Mouse (Mus musculus) intestine, postnatal 0 days (tissue): Measurements from ENCODE around the gene Cept1. TPM values are rescaled to one million over a fixed set of nuclear protein-coding genes. Genes with fewer than 3 reads are reported as not detected.
"Not testable (repeated sequence)": the region's sequence is repeated elsewhere in the genome, so short reads cannot be mapped to it uniquely, and the experiment has no call there.

Experiments used
- ATAC-seq: fragments of 200-750 bp; cut with Nextera tagmentation; 2 replicates; pipeline ENCODE4 v1.8.0; 2017; ENCODE audit warnings: mild to moderate bottlenecking, moderate TSS enrichment, moderate library complexity
- H3K27ac ChIP-seq: fragments of 300-500 bp; sonication (generic); 2 replicates; pipeline ENCODE4 v1.5.1; 2014; ENCODE audit warnings: mild to moderate bottlenecking, low read depth, low read length, moderate library complexity
- H3K27me3 ChIP-seq: fragments of 300-500 bp; sonication (generic); replicated peaks from 2 replicates; pipeline ENCODE4 v1.6.1; 2014; ENCODE audit warnings: low read length, mixed read lengths; ENCODE audit not compliant: control insufficient read depth, insufficient read depth
- H3K36me3 ChIP-seq: fragments of 300-500 bp; sonication (generic); 2 replicates; pipeline ENCODE4 v1.6.1; 2014; ENCODE audit warnings: mild to moderate bottlenecking, moderate library complexity; ENCODE audit not compliant: control insufficient read depth, insufficient read depth
- H3K4me1 ChIP-seq: fragments of 300-500 bp; sonication (generic); replicated peaks from 2 replicates; pipeline ENCODE4 v1.6.1; 2014; ENCODE audit warnings: antibody characterized with exemption, low read length, mixed read lengths; ENCODE audit not compliant: control insufficient read depth, insufficient read depth
- H3K4me2 ChIP-seq: fragments of 300-500 bp; sonication (generic); replicated peaks from 2 replicates; pipeline ENCODE4 v1.6.1; 2014; ENCODE audit warnings: low read depth, mild to moderate bottlenecking, moderate library complexity
- H3K4me3 ChIP-seq: fragments of 300-500 bp; sonication (generic); 2 replicates; pipeline ENCODE4 v1.5.1; 2014; ENCODE audit warnings: low read depth, low read length
- H3K9ac ChIP-seq: fragments of 300-500 bp; sonication (generic); 2 replicates; pipeline ENCODE4 v1.6.1; 2014; ENCODE audit warnings: mild to moderate bottlenecking, low read depth, low read length
- H3K9me3 ChIP-seq: fragments of 300-500 bp; sonication (generic); 2 replicates; pipeline ENCODE4 v1.6.1; 2016; ENCODE audit warnings: mixed run types; ENCODE audit not compliant: control insufficient read depth
- CTCF ChIP-seq: sonication (generic); IDR thresholded peaks from 2 replicates; pipeline ENCODE4 v1.5.1; 2016; ENCODE audit warnings: low read depth, mild to moderate bottlenecking, control low read depth, antibody characterized with exemption, moderate library complexity
- WGBS: fragments of 180-500 bp; shearing (Covaris S2); extraction: QIAGEN DNeasy Blood & Tissue Kit; methylation state at CpG from one replicate; pipeline ENCODE4 v1.1.7; 2014; 5-methylcytosine and 5-hydroxymethylcytosine counted together
- polyA plus RNA-seq: library from polyadenylated mRNA; unstranded; fragments of >200 nt; fragmentation: Nextera tagmentation; extraction: Ambion mirVana; gene quantifications from 2 replicates; pipeline ENCODE4 v1.2.1, GENCODE M21; 2015

Cept1 gene
- polyA plus RNA-seq = 67.9 and 71.3 TPM in 2 replicates

GRCm38 (mm10) chr3:106547171-106547923 lies at the start of gene Cept1, which contains the start of gene Dram2:
TSS of gene Cept1 (minus strand) at chr3:106547802.
TSS of gene Dram2 (plus strand) at chr3:106547798.
- Histone ChIP-seq H3K36me3 (peaks cover 6% of the 10 kb centered on the region), H3K9me3 (no peaks in the 10 kb centered on the region), H3K9ac (peak within 1 kb of the TSS; percentile 93), H3K27me3 (no peaks in the 10 kb centered on the region), H3K4me2 (peak within 1 kb of the TSS; percentile 72), H3K4me3 (peak within 1 kb of the TSS; percentile 86), H3K27ac (peak within 1 kb of the TSS; percentile 98), H3K4me1 (peaks cover 7% of the 10 kb centered on the region; the same call in 1 of the 2 replicates)
- under 1% methylated on average over 62 of the region's 63 CpGs for WGBS
- peak; percentile 96 for ATAC-seq
- TF ChIP-seq CTCF = no peak; the same call in 1 of the 2 replicates

GRCm38 (mm10) chr3:106593631-106594030 lies 46.0 kb upstream of the Cept1 start:
- not testable (repeated sequence) for H3K9ac ChIP-seq, H3K4me2 ChIP-seq, H3K36me3 ChIP-seq, H3K27ac ChIP-seq, H3K27me3 ChIP-seq, ATAC-seq, H3K4me3 ChIP-seq, H3K4me1 ChIP-seq, H3K9me3 ChIP-seq
- 82% methylated on average over 4 of the region's 4 CpGs for WGBS

- 95% methylated on average over 2 of the region's 2 CpGs for WGBS
- Histone ChIP-seq H3K36me3 (no peaks in the 10 kb centered on the region), H3K27me3 (no peaks in the 10 kb centered on the region), H3K27ac (no peak overlapping the region), H3K9ac (no peak overlapping the region), H3K4me3 (no peak overlapping the region), H3K4me2 (no peak overlapping the region), H3K4me1 (no peaks in the 10 kb centered on the region), H3K9me3 (no peaks in the 10 kb centered on the region)
- no peak for TF ChIP-seq CTCF
- ATAC-seq = no peak
Measured at GRCm38 (mm10) chr3:106579296-106579695, 31.7 kb upstream of the Cept1 start.

DNA sequence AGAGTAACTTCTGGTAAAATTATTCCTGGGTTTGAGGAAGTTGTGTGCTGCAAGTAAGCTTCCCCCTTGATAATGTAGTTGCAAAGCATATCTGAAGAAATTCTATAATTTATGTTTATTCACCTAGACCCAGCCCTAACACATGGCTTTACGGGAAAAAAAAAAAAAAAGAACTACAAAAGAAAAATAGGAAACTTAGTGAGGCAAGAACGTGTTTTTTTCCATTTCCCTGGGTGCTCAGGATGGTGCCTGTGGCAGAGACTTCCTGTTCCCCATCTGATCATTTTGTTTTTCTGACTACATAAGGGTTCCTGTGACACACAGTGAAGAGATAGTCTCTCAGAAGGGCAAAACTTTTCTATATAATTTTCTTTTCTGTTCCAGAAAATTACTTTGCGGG lies 25.6 kb upstream of the Cept1 start:
- Histone ChIP-seq H3K9ac (no peak overlapping the region), H3K4me3 (no peak overlapping the region), H3K4me2 (no peak overlapping the region), H3K27me3 (no peaks in the 10 kb centered on the region), H3K9me3 (no peaks in the 10 kb centered on the region), H3K4me1 (no peaks in the 10 kb centered on the region), H3K27ac (no peak overlapping the region), H3K36me3 (peaks cover 12% of the 10 kb centered on the region; the same call in 1 of the 2 replicates)
- ATAC-seq = no peak
- 87% methylated on average over 3 of the region's 3 CpGs for WGBS
- no peak for TF ChIP-seq CTCF

DNA sequence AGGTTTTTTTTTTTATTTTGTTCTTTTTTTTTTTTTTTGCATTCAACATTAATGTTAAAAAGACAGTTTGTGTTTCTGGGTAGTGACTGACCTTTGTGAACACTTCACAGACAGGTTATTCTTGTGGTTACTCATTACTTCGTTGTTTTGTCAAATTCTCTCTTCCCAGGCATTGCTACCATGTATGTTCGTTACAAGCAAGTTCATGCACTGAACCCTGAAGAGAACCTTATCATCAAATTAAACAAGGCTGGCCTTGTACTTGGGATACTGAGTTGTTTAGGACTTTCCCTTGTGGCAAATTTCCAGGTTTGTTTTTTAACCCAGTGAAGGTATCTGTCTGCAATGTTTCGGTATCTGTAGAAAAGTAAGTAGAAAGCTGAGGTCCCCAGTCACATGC lies 18.3 kb upstream of the Cept1 start:
- ATAC-seq = no peak
- no peak overlapping the region for H3K9ac ChIP-seq
- peaks cover 11% of the 10 kb centered on the region for H3K36me3 ChIP-seq
- H3K27me3 ChIP-seq = no peaks in the 10 kb centered on the region
- H3K9me3 ChIP-seq = no peaks in the 10 kb centered on the region
- TF ChIP-seq CTCF = no peak
- H3K4me3 ChIP-seq = no peak overlapping the region
- H3K4me1 ChIP-seq = no peaks in the 10 kb centered on the region
- no peak overlapping the region for H3K27ac ChIP-seq
- no peak overlapping the region for H3K4me2 ChIP-seq
- 60% methylated on average over 3 of the region's 3 CpGs for WGBS

DNA sequence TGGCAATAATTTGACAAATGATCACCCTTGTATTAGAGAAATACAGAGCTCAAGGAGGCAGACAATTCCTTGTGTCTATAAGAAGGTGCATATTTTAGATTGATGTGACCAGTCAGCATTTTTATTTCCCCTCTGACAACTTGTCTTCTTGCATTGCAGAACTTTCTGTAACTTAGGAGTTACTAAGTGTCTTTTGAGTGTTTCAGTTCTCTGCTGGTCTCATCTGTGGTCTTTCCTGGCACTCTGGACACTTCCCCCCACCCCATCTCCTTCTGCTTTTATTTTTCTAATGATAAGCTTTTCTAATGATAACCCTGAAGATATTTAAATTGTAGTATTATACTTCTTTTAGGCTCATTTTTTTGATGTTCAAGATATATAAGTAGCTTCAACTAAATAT lies 10.7 kb upstream of the Cept1 start:
- Histone ChIP-seq H3K4me3 (no peak overlapping the region), H3K27me3 (no peaks in the 10 kb centered on the region), H3K9ac (no peak overlapping the region), H3K27ac (no peak overlapping the region), H3K36me3 (peaks cover 40% of the 10 kb centered on the region), H3K9me3 (no peaks in the 10 kb centered on the region), H3K4me2 (no peak overlapping the region), H3K4me1 (0 out of 2 replicates have a peak, but pooled peaks cover 2% of the 10 kb centered on the region)
- no peak for TF ChIP-seq CTCF
- no peak for ATAC-seq
